Mouse (Mus musculus) thymus, postnatal 0 days (tissue): ENCODE results near the gene Ebf3. TPM values are rescaled to one million over a fixed set of nuclear protein-coding genes. Genes with fewer than 3 reads are reported as not detected.

Experiments used
- DNase-seq: peaks from one replicate; pipeline ENCODE4 v3.0.0-alpha.2; 2015; ENCODE audit warnings: low spot score
- polyA plus RNA-seq: library from polyadenylated mRNA; unstranded; fragments of >200 nt; fragmentation: Nextera tagmentation; extraction: Ambion mirVana; gene quantifications from 2 replicates; pipeline ENCODE4 v1.2.1, GENCODE M21; 2015

Gene Ebf3
- polyA plus RNA-seq, 1 experiment from 2014 or later = 0.39 TPM

- no peak for DNase-seq
These were observed 1.9 kb downstream of the Ebf3 start for GRCm38 (mm10) chr7:137312166-137312932.

GRCm38 (mm10) chr7:137311341-137312110 lies 2.7 kb downstream of the Ebf3 start:
- no peak for DNase-seq

DNA sequence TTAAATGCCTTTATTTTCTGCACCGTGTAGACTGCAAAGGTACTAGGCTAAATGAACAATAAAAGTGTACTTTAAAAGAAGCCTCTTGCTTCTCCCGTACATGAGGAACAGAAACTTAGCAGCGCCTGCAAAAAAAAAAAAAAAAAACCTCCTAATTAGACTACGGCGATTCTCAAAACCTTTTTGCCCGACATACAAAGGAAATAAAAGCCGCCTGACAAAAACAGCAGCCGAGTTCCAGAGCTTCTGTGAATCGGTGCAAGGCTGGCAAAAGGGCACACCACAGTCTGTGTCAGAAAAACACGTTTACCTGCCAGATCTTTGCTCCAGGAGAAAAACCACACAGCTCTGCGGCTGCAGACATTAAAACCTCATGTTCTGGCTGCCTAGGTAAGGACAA lies 3.4 kb downstream of the Ebf3 start:
- DNase-seq = no peak

GRCm38 (mm10) chr7:137310091-137310761 lies 4.0 kb downstream of the Ebf3 start:
- no peak for DNase-seq

DNA sequence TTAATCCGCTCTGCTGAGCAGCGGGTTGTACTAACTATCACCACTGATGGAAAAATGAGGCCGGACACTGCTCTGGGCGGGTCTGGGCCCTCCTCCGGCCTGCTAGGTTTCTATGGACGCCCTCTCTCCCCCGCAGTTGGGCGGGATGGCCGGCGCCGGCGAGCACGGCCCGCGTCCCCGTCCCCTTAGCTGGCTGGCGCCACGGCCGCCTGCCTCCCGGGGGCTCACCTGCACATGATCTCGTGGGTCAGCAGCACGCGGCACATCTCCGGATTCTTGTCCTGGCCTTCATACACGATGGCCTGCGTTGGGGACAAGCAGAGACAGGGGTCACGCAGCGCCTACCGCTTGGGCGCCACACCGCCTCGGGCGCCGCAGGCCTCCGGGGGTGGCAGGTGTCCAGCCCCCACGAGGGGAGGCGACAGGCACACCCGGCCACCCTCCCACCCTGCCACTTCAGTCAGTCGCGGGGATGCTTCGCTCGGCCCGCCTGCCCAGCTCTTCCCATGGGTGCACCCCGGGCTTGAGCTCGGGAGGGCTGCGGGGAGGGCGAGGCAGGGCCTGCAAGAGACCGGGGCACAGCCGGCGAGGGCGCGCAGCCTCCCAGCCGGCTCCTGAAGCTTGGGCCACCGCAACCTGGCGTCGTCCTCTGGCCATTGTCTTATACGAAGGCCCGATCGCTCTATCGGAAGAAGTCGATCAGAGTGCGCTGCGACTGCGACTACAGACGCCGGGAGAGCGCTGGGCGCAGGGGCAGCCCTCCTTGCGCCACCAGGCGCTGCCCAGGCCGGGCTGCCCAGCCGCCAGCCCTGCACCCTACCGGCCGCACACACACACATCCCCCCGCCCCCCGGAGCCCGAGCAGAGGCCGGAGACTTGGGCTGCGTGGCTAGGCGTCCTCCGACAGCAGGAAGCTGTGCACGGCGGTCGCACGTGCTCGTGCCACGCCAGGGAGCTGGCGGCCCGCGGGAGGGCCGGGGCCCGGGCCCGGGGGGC lies 4.9 kb downstream of the Ebf3 start:
- DNase-seq = no peak

GRCm38 (mm10) chr7:137308061-137309060 lies 5.9 kb downstream of the Ebf3 start:
- no peak for DNase-seq

- no peak for DNase-seq
These were observed 7.1 kb downstream of the Ebf3 start for GRCm38 (mm10) chr7:137307131-137307530.

DNA sequence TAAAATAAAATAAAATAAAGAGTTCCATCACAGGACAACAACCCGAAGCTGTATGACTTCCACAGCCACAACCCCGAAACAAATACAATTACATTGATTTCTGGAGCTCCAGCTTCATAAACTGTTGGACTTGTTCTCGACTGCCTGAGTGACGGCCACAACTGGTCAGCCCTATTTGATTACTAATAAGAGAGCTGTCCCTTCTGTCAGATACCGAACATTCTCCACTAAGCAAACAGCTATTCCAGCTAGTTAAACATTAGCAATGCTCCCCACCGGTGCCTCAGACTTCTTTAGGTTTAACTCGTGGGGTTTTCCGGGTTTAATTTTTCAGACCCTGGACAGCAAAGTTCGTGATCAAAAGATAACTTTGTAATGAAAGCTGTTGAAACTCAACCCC lies 8.1 kb downstream of the Ebf3 start:
- DNase-seq = no peak

- DNase-seq = no peak
These were observed 10.5 kb downstream of the Ebf3 start for GRCm38 (mm10) chr7:137303776-137304171.

DNA sequence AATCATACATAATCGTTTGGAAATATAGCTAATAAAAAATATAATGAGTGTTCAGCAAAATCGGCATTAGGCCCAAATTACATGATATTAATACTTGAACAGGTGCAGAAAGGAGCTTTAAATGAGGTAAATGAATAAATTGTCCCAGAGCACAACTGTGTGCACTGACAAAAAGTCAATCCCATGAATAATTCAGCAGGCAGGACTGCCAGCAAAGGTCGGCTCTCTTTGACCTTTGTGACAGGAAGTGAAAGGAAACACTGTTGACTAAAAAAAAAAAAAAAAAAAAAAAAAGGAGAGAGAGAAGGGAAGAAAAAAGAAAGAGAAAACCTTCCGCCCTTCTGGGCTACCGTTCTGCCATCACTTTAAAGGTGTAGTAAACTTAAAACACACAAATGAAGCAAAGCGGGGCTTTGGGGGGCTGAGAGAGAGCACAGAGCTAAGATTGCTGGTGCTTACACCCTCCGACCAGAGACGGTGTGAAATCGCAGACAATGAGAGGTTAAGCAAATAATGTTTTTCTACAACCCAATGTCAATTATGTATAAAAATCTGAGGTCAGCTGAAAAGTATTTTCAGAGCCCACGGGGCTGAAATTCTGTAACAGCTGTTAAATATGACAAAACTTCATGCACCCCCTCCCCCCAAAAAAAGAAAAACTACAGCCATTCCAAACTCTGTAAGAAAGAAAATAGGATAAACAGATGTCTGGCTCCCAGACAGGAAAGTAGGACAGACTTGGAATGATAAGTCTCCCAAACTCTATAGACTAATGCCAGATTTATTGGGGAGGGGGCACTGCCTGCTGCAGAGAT lies 11.1 kb downstream of the Ebf3 start:
- DNase-seq = no peak

- DNase-seq = no peak
These were observed 12.1 kb downstream of the Ebf3 start for GRCm38 (mm10) chr7:137302161-137302560.

DNA sequence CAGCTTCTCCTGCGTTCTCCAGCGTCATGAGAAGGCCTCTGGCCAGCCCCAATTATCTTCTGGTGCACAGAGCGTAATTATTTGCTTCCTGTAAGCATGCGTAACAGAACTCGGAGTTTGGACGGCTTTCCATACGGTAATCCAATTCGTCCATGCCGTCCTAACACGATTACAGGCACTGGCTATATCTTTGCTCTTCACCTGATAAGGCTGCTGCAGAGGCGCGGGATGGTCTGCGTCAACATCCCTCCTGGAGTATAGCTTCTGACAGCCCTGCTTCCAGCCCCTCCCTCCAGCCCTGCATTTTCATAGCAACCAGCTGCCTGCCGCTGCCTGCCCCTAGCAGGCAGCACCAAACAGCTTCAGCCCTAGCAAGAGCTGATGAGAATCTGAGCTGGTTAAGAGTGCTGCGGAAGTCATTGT lies 12.9 kb downstream of the Ebf3 start:
- no peak for DNase-seq

- DNase-seq = no peak
These were observed 13.4 kb downstream of the Ebf3 start for GRCm38 (mm10) chr7:137300826-137301225.

DNA sequence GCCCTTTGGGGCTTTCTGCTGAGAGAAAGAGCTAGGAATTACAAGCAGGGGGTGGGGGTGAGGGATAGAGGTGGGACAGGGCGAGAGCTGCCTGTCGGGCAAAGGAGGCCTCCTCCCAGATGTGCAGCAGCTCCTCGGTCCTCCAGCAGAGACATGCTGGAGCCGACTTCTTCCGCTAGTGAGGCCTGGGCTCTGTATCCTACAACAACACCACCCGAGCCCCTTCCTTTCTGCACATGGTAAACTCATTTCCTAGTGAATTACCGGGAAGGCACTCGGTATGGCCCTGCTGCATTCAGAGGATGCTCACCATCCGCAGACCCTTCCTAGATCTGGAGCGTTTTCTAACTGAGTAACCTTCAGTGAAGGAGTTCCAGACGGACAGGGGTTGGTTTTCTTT lies 14.1 kb downstream of the Ebf3 start:
- DNase-seq = no peak

DNA sequence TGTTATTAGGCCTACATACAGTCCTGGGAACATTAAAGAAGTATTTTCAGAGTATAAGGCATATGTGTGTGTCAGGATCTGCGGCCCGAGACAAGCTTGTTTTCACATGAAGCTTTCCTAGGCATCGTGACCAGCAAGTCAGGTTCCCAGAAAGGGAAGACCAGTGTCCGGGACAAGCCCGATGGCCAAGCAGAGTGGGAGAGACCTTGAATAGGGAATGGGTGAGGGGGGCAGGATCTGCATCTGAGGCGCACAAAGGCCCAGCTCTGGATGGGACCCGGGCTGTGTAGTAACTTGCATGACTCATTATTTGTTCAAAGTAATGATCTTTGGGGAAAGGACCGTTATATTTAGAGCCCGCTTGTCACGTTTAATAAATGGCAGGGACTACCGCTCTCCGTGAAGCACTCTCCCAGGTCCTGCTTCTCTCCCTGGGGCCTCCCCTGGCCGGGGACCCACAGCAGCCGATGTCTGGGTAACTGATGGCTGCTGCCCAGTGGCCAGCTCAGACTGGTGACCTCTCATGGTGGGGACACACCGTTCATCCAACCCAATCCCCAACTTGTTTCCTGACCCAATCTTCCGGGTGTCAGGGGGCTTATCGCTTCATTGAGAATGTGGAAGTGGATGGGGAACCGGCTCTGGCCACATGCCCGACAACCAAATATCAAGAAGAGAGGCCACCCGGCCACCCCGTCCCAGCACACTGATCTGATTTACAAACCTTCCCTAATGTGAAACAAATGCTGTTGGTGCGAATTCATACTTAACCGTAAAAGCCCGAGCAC lies 16.5 kb downstream of the Ebf3 start:
- no peak for DNase-seq

DNA sequence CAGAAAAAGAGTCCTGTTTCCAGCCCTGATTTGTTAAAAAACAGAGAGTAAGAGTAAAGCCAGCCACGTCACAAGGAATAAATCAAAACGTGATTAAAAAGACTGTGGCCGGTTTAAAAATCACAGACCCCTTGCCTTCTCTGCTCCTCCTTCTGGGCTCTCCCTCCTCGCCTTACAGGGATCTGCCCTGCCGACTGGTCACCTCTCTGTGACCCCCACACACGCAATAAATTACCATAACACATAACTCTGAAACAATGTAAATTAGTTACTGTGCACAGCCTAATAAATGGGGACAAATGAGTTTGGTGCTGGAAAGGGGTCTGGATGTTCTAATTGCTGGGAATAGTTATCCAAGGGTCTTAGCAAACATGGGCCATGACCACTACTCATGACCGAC lies 17.1 kb downstream of the Ebf3 start:
- DNase-seq = no peak

DNA sequence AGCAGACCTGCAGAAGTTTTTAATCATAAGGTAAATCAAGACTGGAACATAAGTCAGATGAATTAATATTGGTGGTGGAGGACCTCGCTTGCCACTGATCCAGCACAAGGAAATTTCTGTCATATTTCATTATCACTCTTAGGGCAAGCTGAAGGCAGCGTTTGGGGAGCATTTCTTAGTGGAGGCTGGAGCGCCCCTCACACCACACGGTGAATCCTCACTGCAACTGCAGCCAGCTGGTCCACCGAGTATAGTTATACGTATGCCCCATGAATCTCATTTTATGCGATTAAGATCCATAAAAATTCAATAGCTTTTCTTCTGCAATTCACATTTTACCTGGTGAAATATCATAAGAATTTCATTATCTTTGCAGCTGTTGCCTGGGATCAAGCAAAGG lies 18.6 kb downstream of the Ebf3 start:
- DNase-seq = no peak

- no peak for DNase-seq
These were observed 19.8 kb downstream of the Ebf3 start for GRCm38 (mm10) chr7:137294446-137294845.
